Mouse (Mus musculus) 3T3-L1 (cell line): Measurements from ENCODE around the gene Tmem255b.

Experiments used
- DNase-seq: peaks from one replicate; pipeline ENCODE4 v3.0.0-alpha.2; 2015; ENCODE audit warnings: low read depth, low spot score

Tmem255b gene

DNA sequence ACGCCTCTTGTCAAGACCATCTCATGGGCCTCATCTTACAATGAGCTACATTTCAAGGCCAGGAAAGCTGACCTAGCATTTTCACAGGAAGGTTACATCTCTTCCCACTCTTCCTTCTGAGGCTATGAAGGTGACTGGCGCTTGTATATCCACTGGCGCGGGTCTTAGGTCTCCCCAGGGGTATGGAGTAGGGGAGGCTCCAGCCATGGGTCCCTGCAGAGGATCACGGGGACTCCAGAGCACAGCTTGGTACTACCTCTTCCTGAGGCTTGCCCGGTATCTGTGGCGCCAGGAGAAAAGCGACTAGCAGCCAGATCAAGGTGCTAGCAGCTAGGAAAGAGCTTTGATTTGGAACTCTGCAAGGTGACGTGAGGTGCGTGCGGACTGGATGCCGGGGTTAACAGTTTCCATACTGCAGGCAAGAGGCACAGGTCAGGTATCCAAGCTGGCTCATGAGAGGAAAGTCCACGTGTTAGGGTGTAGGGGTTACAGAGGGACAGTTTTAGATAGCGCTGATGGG, 56.6 kb downstream of the Tmem255b start:
- no peak for DNase-seq

DNA sequence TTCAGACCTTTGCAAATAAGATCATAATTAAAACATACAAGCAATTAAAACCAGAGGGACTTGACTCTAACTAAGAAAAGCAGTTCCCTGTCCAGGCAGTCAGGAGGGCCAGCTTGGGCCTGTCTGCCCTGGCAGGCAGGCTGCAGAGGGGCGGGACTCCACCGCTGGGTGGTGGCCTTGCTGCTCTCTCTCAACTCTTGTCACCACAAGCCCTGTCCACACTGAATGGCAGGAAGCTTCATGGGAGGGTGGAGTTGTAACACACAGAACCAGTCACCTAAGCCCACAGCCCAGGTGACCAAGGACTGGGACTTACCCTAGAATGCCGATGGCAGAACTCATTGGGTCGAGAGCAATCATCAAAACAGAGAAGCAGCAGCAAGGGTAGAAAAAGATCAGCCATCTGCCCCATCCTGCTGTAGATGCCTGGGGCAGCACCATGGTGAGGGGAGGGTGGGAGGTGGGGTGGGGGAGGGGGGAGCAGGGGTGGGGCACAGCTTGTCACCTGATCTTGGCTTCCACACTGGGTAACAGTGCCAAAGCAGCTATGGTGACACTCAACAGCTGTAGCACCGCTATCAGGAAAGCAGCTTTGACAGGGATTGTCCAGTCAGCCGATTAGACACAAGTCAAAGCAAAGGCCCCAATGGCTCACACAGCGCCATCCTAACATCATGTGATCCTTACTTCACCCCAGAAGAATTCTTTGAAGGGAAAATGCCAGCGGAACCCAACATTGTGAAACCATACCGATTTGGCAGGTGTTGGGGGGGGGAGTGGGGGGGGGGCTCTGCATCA, 57.4 kb downstream of the Tmem255b start:
- DNase-seq, result no peak

DNA sequence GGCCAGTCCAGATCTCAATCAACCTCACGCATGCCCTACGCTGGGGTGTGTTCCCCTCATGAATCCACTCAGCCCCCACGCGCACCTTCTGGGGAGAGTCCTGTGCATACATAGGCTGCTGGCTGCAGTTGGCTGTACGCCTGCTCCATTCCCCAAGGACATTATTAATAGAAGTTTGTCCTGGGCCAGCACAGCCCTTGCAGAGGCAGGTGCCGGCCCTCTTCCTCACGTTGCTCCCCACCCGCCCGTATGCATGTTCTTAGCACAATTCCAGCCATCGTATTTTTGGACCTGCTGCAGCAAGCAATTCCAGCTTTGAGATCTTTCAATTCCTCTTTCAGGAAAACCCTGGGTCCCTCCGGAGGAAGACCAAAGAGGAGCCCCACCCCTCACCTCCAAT, 58.0 kb downstream of the Tmem255b start:
- no peak for DNase-seq

DNA sequence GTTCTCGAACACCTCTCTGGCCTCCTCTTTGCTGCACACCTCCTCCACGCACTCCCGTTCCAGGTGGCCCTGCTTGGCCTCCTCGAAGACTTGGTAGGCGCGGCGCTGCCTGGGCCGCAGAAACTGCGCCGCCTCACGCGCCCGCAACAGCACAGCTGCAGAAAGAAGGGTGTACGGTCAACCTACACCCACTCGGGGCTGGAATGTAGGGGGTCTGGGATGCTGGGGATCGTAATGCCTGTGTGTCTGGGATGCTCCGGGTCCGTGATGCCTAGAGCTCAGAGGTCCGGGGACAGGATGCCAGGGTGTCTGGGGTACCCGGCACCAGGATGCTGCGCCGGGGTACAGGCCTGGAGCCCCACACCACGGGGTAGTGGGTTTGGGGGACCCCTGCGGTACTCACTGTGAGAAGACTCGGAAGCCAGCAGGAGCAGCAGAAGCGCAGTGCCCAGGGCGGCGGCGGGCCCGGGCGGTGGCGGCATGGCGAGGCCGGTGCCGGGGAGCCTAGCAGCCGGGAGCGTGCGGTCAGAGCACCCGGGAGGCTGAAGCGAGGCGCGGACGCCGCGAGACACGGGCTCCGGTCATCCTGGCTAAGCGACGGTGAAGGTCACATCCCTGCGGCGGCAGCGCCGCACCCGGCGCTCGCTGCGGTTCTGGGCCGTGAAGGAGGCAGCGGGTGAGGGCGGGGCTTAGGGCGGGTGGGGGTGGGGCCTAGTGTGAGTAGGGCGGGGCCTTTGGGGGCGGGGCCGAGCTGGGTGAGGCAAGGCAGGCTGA, 59.1 kb downstream of the Tmem255b start, which contains the start of gene Gas6:
TSS of gene Gas6 (minus strand) at position 633 of the 774 bp plus-strand sequence.
- peak; percentile 46 for DNase-seq

DNA sequence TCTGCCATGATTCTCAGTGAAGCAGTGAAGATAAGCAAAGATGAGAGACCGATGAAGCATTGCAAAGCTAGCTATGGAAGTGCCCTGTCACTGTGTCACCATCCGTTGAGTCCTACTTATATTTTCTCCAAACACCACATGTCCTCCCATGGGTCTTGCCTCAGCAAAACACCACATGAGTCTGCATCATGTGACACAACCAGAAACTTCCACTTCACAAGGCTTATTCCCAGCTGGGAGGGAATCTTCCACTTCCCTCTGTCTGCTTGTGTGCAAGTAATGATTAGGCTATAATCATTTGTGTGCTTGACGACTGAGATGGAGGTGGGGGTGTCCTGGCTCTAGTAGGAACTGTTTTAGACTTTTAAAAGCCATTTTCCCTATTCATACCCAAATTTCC, 66.2 kb downstream of the Tmem255b start:
- no peak for DNase-seq

DNA sequence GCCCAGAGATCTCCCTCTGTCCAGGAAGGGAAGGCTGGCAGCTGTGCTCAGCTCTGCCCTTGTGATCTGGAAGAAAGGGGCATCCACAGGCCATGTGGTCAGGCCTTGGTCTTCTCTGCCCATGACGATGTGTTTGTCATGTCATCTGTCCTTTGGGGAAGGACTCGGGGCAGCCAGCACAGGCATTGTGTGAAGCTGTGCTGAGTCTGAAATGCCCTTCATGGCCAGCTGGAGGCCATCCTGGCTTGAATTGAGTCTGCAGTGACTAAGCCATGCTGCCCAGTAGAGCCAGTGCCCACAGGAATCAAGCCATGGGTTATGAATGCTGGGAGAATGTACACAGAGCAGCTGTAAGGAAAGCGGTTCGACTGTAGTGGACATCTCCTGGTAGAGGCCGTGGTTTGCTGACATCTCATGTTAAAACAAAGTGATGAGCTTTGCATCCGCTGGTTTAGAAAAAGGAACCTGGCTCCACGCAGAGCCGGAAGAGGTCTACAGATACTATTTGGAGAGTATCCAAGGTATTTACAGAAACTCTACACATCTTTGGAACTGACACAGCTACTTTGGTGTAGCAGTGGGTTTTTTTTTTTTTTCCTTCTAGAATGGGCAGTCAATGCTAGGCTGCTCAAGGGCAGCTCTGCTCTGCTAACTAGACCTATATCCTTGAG, 69.1 kb downstream of the Tmem255b start:
- DNase-seq, result peak; percentile 81

DNA sequence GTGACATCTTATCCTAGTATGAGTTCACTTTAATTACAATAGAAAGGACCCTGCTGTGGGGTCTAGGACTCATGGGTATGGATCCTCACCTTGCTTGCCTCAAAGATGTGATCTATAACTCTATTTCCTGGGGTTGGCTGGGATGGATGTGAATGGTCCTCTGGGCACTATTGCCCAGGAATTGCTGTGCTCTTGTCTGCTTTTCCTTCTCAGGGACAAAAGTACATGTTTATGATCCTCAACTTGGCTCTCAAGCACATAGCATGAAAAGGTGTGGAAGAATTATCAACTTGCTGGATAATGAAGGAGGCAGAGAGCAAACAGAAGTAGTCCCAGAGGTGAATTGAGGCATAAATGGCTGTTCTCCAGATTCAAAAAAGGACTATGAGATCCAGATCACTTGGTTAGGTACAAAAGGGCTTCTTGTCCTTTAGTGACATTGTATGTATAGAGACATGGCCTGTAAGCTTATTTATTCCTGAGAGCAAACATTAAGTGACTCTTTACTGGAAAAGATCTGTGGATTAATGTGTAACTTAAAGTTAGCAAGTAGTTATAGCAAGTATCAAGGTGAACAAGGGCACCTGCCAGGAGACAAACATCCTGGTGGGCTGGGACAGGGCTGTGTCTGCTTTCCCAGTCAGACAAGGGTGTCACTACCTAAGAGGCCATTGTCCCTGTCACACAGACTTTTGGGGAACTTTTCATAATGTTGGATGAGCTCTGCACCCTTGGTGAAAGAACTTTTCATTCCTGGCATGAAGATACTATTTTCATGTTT, 70.1 kb downstream of the Tmem255b start:
- DNase-seq, result no peak

DNA sequence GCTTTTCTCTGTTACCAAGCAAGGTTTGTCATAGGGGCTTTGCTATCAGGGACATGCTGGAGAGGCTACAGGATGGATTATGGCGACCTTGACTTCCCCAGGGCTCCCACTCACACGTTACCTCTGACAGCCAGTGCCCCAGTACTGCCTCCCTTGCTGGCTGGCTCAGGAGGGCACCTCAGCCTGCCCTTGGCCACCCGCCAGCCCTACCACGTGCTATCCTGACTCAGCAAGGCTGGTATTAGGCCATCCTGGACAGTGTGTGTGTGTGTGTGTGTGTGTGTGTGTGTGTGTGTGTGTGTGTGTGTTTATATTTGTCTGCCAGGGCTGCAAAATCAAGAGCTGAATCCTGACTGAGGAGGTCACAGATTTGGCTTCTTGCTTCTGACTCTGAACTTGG, 71.9 kb downstream of the Tmem255b start:
- peak; percentile 73 for DNase-seq

DNA sequence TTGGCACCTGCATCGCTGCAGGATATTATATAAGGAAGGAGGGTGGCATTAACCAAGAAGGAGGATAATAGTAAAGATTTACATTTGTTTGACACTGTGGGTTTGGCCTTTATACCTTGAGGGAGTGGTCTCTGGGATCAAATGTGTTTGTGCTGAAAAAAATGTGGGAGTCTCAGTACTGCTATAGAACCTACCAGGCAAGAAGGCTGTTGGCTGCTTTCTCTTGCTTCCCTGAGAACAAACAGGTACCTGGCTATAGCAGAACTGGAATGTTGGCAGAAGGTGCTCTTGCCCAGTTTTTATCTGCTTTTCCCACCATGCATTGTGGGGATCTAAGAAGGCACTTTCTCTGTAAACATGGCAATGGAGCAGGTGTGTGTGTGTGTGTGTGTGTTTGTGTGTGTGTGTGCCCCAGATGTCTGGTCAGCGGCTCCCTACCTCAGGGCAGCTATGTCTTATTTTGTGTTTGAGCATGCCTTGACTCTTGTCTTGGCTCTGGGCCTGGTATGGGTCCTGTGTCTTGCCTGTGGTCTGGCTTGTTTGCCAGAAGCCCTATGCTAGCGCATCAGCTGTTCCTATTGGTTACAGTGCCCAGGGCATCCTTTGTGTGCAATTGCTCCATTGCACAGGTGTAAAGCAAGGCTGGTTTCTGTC, 72.4 kb downstream of the Tmem255b start:
- DNase-seq, result peak; percentile 60

DNA sequence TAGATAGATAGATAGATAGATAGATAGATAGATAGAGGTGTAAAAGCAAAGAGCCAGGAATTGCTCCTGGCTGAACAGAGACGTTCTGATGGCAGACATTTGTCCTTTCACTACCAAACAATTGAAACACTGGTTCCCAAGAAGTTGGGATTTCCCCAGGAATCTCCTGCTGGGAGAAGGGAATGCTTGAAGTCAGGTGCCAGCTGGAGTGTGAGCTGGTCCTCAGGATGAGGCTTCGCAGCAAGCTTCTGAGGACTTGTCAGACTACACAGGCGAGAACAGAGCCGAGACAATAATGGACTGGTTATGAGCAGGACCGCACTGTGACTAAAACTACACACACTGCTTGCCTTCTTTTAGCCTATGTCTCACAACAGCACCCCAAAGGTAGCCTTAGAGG, 77.0 kb downstream of the Tmem255b start:
- no peak for DNase-seq

DNA sequence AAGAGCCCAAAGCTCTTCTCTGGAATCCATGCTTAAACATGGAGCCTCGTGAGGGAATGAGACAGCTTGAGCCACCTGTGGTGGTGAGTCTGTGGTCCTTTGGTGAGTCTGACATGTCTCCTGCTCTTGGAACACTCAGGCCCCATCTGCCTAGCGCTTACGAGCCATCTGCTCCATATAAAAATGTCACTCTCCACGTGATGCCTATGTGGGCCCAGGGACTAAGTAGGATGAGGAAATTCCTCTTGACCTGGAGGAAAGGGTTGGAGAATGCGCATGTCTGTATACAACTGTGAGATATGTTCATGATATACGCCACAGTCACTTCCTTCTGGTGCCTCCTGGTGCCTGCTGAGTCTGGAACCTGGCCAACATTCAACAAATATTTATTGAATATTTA, 77.7 kb downstream of the Tmem255b start:
- no peak for DNase-seq

DNA sequence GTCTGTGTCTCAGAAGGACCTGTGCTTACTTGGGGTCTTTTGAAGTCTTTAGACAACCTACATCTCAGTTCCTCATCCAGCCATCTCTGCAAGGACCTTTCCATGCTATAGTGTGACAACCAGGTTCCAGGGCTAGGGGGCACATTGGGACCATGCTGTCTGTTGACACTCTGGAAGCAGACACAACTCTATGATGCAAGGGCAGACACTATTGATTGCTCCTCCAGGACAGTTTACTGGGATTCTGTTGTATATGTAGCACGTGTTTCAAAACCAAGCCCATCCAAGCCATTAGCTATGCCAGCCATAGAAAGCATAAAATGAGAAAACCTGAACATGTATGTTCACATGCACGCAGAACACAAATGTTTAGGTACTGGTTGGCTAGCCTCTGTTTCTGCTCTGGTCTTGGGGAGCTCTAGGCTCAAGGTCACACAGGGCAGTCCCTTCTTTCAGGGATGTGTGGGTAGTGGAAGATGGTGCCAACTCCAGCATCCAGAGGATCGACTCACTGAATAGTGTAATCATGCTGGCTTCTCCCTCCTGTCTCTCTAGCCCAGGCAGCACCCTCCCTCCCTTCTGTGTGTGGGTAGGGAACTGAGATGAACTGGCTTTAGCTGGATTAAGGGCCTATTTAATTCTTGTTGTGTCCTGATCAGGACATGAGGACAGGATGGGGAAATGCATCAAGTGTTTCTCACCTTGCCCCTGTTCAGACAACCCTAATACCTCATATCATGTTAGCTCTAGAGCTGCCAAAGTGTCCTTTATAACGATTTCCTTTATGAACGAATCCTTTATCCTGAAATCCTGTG, 78.8 kb downstream of the Tmem255b start:
- no peak for DNase-seq

DNA sequence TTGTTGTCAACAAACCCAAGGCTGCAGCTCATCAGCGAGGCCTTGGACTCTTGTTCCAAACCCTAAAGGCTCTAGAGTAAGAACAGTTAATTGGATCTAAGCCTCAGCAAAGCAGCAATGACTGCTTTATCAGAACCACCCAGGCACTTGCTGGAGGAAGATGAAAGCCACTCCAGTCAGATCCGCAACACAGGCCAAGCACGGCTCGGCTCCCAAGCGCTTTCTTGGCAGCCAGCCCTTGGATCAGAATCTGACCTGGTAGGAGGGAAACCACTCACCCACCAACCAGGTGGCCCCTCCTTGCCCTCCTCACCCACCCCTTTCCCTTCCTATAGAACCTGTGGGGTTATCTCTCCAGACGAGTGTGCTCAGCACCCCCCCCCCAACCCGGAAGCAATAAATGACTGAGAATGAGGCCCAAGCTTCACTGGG, 81.0 kb downstream of the Tmem255b start:
- no peak for DNase-seq

DNA sequence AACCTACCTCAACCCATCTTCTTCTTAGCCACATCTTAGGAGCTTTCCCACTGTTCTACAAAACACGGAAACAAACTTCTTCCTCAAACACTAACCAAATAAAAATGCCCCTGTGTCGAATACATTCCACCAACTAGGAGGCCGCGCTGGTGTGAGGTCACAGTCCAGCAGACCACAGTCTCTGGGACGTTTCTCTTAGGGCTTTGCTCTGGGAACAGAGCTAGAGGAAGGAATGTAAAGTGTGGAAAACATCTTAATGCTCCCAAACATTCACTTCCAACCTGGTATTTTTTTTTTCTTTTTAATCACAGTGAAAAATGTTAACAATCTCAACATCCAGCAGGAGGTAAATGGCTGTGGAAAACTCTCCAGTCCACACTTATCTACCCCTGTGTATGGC, 81.7 kb downstream of the Tmem255b start:
- DNase-seq, result peak; percentile 56

DNA sequence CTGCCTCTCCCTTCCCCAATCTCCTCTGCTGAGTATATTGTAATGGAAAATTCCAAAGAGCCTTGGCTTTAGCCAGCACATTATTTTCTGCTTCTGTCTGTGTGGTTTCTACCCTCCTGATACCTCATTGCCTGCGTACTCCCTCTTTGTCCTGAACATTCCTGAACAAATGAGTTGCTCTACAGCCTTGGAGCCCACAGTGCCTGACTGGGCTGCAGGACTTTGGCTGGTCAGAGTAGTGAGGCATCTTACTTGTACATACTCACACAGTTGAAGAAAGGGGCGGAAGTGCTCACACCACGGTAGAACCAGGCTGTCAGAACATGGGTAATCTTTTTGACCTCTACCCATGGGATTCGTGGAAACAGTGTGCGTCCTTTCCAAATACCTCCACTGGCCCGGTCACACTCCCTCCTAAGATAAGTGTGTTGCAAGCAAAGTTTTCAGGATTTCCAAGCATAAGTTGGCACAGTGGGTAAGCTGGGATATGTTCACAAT, 82.3 kb downstream of the Tmem255b start:
- DNase-seq, result peak; percentile 64
